Comparison of ENCODE assay signal across 8 mouse cellular contexts in genomic region chr15:81190011-81190629, GRCm38 (mm10). TPM values are rescaled to one million over a fixed set of nuclear protein-coding genes. Genes with fewer than 3 reads are reported as not detected.
DNase-seq lines count a peak whose midpoint lies in the region; ATAC-seq and TF ChIP-seq lines count a peak whose summit lies in the region.

No protein-coding gene starts in this region.

- peaks cover 52% of the 10 kb centered on the region for H3K79me2 ChIP-seq in myocyte (ENCODE audit: control insufficient read depth, insufficient read depth)

- ATAC-seq in forebrain, embryonic 16.5 days, result peak; percentile 55
- ATAC-seq in limb, embryonic 12.5 days (ENCODE audit: insufficient number of reproducible peaks, insufficient read depth, low FRiP score, low TSS enrichment, low read depth), result no peak; the same call in 1 of the 2 replicates

- H3K27me3 ChIP-seq in forebrain, embryonic 16.5 days (replicated peaks; ENCODE audit: control insufficient read depth, insufficient read depth, low read length), result no peaks in the 10 kb centered on the region
- no peaks in the 10 kb centered on the region for H3K27me3 ChIP-seq in limb, embryonic 12.5 days
- no peaks in the 10 kb centered on the region for H3K27me3 ChIP-seq in myocyte (ENCODE audit: control insufficient read depth, insufficient read depth, insufficient read length)

- peak overlapping the region; percentile 46 for H3ac ChIP-seq in myocyte (ENCODE audit: control insufficient read depth, insufficient read length)

- H3K4me2 ChIP-seq in forebrain, embryonic 16.5 days (ENCODE audit: low read length), result peak overlapping the region; percentile 70
- H3K4me2 ChIP-seq in limb, embryonic 12.5 days, result peak overlapping the region; percentile 92
- H3K4me2 ChIP-seq in myocyte (ENCODE audit: low read depth), result peak overlapping the region; percentile 82

- peaks cover 21% of the 10 kb centered on the region for H3K4me1 ChIP-seq in forebrain, embryonic 16.5 days (replicated peaks; ENCODE audit: control insufficient read depth, insufficient read depth, low read length)
- peaks cover 17% of the 10 kb centered on the region for H3K4me1 ChIP-seq in limb, embryonic 12.5 days (replicated peaks)

- H3K9me3 ChIP-seq in forebrain, embryonic 16.5 days (ENCODE audit: control insufficient read depth, low read length), result no peaks in the 10 kb centered on the region
- H3K9me3 ChIP-seq in limb, embryonic 12.5 days, result no peaks in the 10 kb centered on the region

- WGBS in forebrain, embryonic 16.5 days, result under 1% methylated on average over 41 of the region's 46 CpGs
- WGBS in limb, embryonic 12.5 days, result under 1% methylated on average over 46 of the region's 46 CpGs

- peak overlapping the region; percentile 95 for H3K9ac ChIP-seq in forebrain, embryonic 16.5 days (replicated peaks; ENCODE audit: low read depth, low read length)
- peak overlapping the region; percentile 84 for H3K9ac ChIP-seq in limb, embryonic 12.5 days (replicated peaks)

- H3K4me3 ChIP-seq in forebrain, embryonic 16.5 days (replicated peaks; ENCODE audit: low read length), result peak overlapping the region; percentile 99
- H3K4me3 ChIP-seq in limb, embryonic 12.5 days (replicated peaks), result peak overlapping the region; percentile 91
- H3K4me3 ChIP-seq in myocyte, result peak overlapping the region; percentile 74

- no peaks in the 10 kb centered on the region for H3K36me3 ChIP-seq in forebrain, embryonic 16.5 days (ENCODE audit: control insufficient read depth, insufficient read depth)
- H3K36me3 ChIP-seq in limb, embryonic 12.5 days, result peaks cover 11% of the 10 kb centered on the region
- H3K36me3 ChIP-seq in myocyte (ENCODE audit: control insufficient read depth, insufficient read depth), result no peaks in the 10 kb centered on the region

- peak; percentile 27 to 51 for DNase-seq in gastrocnemius, postnatal 4 days (ENCODE audit: low spot score in 2 of 2)
- DNase-seq in gastrocnemius, postnatal 25 days, result no peak
- DNase-seq in 416B (ENCODE audit: low read depth) (peak; percentile 43), adipocyte (ENCODE audit: low spot score) (peak; percentile 19)
- no peak for DNase-seq in layer of hippocampus, adult 9-10 months (ENCODE audit: low spot score)

- no peak for TF ChIP-seq POLR2A in myocyte (IDR thresholded peaks at IDR 0.05; ENCODE audit: insufficient read length, low read depth)

- H3K27ac ChIP-seq in forebrain, embryonic 16.5 days (ENCODE audit: low read length), result peak overlapping the region; percentile 88
- H3K27ac ChIP-seq in limb, embryonic 12.5 days, result 0 out of 2 replicates have a peak overlapping the region, but pooled peaks have one; percentile 41

TF ChIP-seq in myocyte, 11 proteins besides CTCF, POLR2A, EP300 and RAD21:
- peak in 2 of 3 experiments; percentile 3 to 45 for TF ChIP-seq MYOD1 (IDR thresholded peaks at IDR 0.05; ENCODE audit: control insufficient read depth in 1 of 3, insufficient read length in 2 of 3, low read depth in 2 of 3)
- TF ChIP-seq USF1 (IDR thresholded peaks at IDR 0.05; ENCODE audit: low read depth), result no peak
- peak; percentile 7 for TF ChIP-seq POLR2AphosphoS2 (IDR thresholded peaks at IDR 0.05; ENCODE audit: insufficient read length, low read depth)
- no peak for TF ChIP-seq SRF (IDR thresholded peaks at IDR 0.05; ENCODE audit: control insufficient read depth, insufficient read length, low read depth)
- TF ChIP-seq MYOG (IDR thresholded peaks at IDR 0.05; ENCODE audit: control insufficient read depth in 1 of 3, insufficient read depth in 1 of 3, insufficient read length in 2 of 3, low read depth in 2 of 3), result no peak
- TF ChIP-seq CEBPB (IDR thresholded peaks at IDR 0.05; ENCODE audit: insufficient read depth, poor library complexity, severe bottlenecking), result no peak
- TF ChIP-seq TCF12 (IDR thresholded peaks at IDR 0.05; ENCODE audit: insufficient read depth, poor library complexity, severe bottlenecking), result no peak
- no peak for TF ChIP-seq MAX (IDR thresholded peaks at IDR 0.05; ENCODE audit: low read depth)
- no peak for TF ChIP-seq E2F4 (IDR thresholded peaks at IDR 0.05; ENCODE audit: insufficient read depth)

RNA-seq across cellular contexts. Expression of gene Mrtfa, which starts 0.4 kb away (rescaled TPM):
- total RNA-seq in gastrocnemius, postnatal 4 days (2021), result 10 to 100 TPM; 54.1 to 55.7 TPM
- total RNA-seq in gastrocnemius, postnatal 25 days (2021), result 10 to 100 TPM; 18.9 to 20.5 TPM
- polyA plus RNA-seq in forebrain, embryonic 16.5 days (2015; fragmentation: Nextera tagmentation; extraction: Ambion mirVana), result 22.0 and 28.3 TPM in 2 replicates
- 20.0 and 22.2 TPM in 2 replicates for polyA plus RNA-seq in limb, embryonic 12.5 days (2016; fragmentation: Nextera tagmentation; extraction: Ambion mirVana)
- 36.0 TPM for polyA plus RNA-seq in myocyte (2012; fragmentation: generic; extraction: Trizol)

RNA-seq across cellular contexts. Expression of gene Mchr1, which starts 45.2 kb away (rescaled TPM):
- total RNA-seq in gastrocnemius, postnatal 4 days (2021), result 1 to 10 TPM; 2.7 to 3.9 TPM
- total RNA-seq in gastrocnemius, postnatal 25 days (2021), result 1 to 10 TPM; 2.4 to 3.6 TPM
- 1.2 and 2.3 TPM in 2 replicates for polyA plus RNA-seq in forebrain, embryonic 16.5 days (2015; fragmentation: Nextera tagmentation; extraction: Ambion mirVana)
- 0.90 and 1.2 TPM in 2 replicates for polyA plus RNA-seq in limb, embryonic 12.5 days (2016; fragmentation: Nextera tagmentation; extraction: Ambion mirVana)
- polyA plus RNA-seq in myocyte (2012; fragmentation: generic; extraction: Trizol), result 0.44 TPM

Comparison
In these comparisons a context has a peak if more than half of its experiments do, and no peak if none do; other contexts are left out.
1. DNase-seq: peak in gastrocnemius, postnatal 4 days (2 of 2), 416B (single experiment) and adipocyte (single experiment); none in gastrocnemius, postnatal 25 days (single experiment) and layer of hippocampus, adult 9-10 months (single experiment).
2. Peak in every context shown above with its lines, with median percentiles within 50 percentile points of each other: H3K4me2 ChIP-seq and H3K4me3 ChIP-seq.